Mouse (Mus musculus) limb, embryonic 10.5 days (tissue): ENCODE results near the gene Gabpb2. TPM values are rescaled to one million over a fixed set of nuclear protein-coding genes. Genes with fewer than 3 reads are reported as not detected.

Experiments
- DNase-seq: peaks from one replicate; pipeline ENCODE4 v3.0.0-alpha.2; 2017; ENCODE audit warnings: low spot score
- H3K27ac ChIP-seq: fragments of 300-500 bp; sonication (generic); 2 replicates; pipeline ENCODE4 v1.5.1; 2016; ENCODE audit warnings: mild to moderate bottlenecking
- H3K27me3 ChIP-seq: fragments of 300-500 bp; sonication (generic); 2 replicates; pipeline ENCODE4 v1.6.1; 2016; ENCODE audit warnings: low read depth, mild to moderate bottlenecking; ENCODE audit not compliant: poor library complexity, severe bottlenecking
- H3K36me3 ChIP-seq: fragments of 300-500 bp; sonication (generic); 2 replicates; pipeline ENCODE4 v1.6.1; 2016; ENCODE audit warnings: mild to moderate bottlenecking, moderate library complexity
- H3K4me1 ChIP-seq: fragments of 300-500 bp; sonication (generic); 2 replicates; pipeline ENCODE4 v1.6.1; 2016
- H3K4me3 ChIP-seq: fragments of 300-500 bp; sonication (generic); 2 replicates; pipeline ENCODE4 v1.5.1; 2016; ENCODE audit warnings: mild to moderate bottlenecking, moderate library complexity
- H3K9me3 ChIP-seq: fragments of 300-500 bp; sonication (generic); replicated peaks from 2 replicates; pipeline ENCODE4 v1.6.1; 2016; ENCODE audit warnings: mild to moderate bottlenecking
- WGBS: fragments of 180-500 bp; shearing (Covaris S2); methylation state at CpG from one replicate; pipeline ENCODE4 v1.1.7; 2016; 5-methylcytosine and 5-hydroxymethylcytosine counted together
- polyA plus RNA-seq: library from polyadenylated mRNA; unstranded; fragments of >200 nt; fragmentation: Nextera tagmentation; extraction: Ambion mirVana; gene quantifications from 2 replicates; pipeline ENCODE4 v1.2.1, GENCODE M21; 2016

Gene Gabpb2
- polyA plus RNA-seq, 1 experiment from 2014 or later = 13.1 TPM

DNA sequence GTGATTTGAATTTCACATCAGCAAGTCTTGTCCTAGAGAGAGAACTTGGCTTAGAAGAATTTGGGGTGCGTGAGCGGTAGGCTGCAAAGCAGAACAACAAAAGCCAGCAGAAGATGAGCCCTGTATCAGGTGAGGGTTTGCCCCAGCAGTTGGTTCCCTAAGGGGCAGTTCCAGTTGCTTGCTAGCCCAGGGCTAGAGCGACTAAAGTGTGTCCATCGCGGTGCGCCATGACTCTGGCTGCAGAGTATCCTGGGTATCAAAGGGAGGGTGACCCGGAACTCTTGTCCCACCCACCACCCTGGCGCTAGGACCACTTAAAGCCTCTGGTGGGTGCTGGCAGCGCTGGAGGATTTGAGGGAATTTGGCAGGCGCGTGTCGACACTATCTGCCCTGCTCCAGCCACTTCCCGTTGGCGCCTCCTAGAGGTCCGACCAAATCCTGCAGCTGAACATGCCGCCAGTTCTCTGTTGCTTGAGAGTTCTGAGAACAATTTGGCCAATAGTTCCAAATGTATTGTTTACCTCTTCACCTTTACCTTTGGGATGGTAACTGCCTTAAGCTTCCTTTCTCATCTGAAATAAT lies 43.6 kb downstream of the Gabpb2 start:
- peak; percentile 88 for DNase-seq
- Histone ChIP-seq H3K27ac (no peak overlapping the region; the same call in 1 of the 2 replicates), H3K9me3 (no peaks in the 10 kb centered on the region), H3K27me3 (peaks cover 61% of the 10 kb centered on the region), H3K4me3 (peak overlapping the region; percentile 44), H3K36me3 (peaks cover 48% of the 10 kb centered on the region), H3K4me1 (peaks cover 22% of the 10 kb centered on the region)
- 2% methylated on average over 16 of the region's 16 CpGs for WGBS

DNA sequence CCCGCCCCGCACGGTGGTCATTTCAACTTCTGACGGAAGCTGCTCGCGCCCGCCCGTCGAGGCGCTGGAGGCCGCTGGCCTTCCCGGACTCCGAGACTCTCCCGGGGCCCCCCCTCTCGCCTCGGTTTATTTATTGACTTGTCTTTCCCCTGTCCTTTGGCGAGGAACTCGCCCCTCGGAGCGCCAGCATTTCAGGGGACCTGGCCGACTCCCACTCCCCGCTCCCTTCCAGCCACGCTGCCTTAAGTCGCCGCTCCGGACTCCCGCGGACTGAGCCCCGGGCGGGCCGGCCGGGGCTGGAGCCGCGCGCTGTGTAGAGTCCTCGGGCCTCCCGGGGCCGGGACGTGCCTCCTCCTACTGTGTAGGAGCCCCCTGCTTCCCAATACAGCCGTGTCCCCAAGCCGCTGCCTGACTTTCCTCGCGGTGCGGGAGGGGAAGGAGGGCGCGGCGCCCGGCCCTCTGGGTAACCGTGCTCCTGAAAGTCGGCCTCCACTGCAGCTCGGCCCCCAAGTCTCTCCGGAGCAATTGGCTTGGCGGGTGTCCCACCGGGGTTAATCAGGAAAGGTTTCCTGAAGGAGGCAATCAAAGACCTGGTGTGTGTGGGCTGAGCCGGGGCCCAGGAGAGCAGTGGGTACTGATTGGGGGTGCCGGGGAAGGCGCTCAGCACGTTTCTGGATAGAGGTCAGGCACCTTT lies 44.3 kb downstream of the Gabpb2 start:
- peaks cover 22% of the 10 kb centered on the region for H3K4me1 ChIP-seq
- H3K9me3 ChIP-seq = no peaks in the 10 kb centered on the region
- H3K4me3 ChIP-seq = peak overlapping the region; percentile 44
- H3K27me3 ChIP-seq = peaks cover 68% of the 10 kb centered on the region
- peak overlapping the region; percentile 59 for H3K27ac ChIP-seq
- peaks cover 55% of the 10 kb centered on the region for H3K36me3 ChIP-seq
- 3% methylated on average over 58 of the region's 58 CpGs for WGBS
- DNase-seq = peak; percentile 66

DNA sequence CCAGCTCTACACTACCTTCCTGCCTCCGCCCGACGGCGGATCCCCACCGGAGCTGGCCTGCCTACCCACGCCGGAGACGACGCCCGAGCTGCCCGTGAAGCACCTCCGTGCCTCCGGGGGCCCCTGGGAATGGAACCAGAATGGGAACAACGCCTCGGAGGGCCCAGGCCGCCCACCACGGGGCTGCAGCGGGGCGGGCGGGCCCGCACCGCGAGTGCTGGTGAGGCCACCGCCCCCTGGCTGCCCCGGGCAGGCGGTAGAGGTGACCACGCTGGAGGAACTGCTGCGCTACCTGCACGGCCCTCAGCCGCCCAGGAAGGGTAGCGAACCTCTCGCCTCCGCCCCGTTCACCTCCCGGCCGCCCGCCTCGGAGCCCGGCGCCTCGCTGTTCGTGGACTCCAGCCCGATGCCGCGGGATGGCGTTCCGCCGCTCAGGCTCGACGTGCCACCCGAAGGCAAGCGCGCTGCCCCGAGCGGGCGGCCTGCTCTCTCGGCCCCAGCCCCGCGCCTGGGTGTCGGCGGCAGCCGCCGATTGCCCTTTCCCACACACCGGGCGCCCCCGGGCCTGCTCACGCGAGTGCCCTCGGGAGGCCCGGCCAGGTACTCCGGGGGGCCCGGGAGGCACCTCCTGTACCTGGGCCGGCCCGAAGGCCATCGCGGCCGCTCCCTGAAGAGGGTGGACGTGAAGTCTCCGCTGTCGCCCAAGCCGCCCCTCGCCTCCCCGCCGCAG lies 45.0 kb downstream of the Gabpb2 start:
- peak; percentile 67 for DNase-seq
- 13% methylated on average over 84 of the region's 84 CpGs for WGBS
- peaks cover 63% of the 10 kb centered on the region for H3K36me3 ChIP-seq
- H3K4me3 ChIP-seq = peak overlapping the region; percentile 44
- peaks cover 22% of the 10 kb centered on the region for H3K4me1 ChIP-seq
- H3K27ac ChIP-seq = peak overlapping the region; percentile 59
- H3K27me3 ChIP-seq = peaks cover 70% of the 10 kb centered on the region
- no peaks in the 10 kb centered on the region for H3K9me3 ChIP-seq

DNA sequence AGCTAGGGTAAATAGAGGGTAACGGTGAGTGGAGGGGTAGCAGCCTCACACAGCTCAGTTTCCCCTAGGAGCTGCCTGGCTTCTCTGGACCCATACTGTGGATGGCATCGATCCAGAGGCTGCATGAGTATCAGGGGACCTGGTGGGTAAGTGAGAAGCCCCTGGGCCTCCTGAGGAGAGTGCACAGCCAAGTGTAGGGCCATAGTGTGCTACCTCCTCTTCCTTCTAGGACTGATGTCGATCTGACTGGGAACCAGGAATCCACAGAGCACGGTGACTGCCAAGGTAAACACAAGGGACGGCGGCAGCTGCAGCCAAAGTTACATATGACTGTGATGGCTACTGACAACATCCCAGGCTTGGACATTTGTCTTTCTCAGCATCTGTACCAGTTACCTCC lies 46.6 kb downstream of the Gabpb2 start:
- H3K27ac ChIP-seq = no peak overlapping the region
- 89% methylated on average over 6 of the region's 6 CpGs for WGBS
- H3K4me1 ChIP-seq = peaks cover 22% of the 10 kb centered on the region
- H3K4me3 ChIP-seq = no peak overlapping the region
- no peak for DNase-seq
- peaks cover 70% of the 10 kb centered on the region for H3K27me3 ChIP-seq
- peaks cover 78% of the 10 kb centered on the region for H3K36me3 ChIP-seq
- no peaks in the 10 kb centered on the region for H3K9me3 ChIP-seq

DNA sequence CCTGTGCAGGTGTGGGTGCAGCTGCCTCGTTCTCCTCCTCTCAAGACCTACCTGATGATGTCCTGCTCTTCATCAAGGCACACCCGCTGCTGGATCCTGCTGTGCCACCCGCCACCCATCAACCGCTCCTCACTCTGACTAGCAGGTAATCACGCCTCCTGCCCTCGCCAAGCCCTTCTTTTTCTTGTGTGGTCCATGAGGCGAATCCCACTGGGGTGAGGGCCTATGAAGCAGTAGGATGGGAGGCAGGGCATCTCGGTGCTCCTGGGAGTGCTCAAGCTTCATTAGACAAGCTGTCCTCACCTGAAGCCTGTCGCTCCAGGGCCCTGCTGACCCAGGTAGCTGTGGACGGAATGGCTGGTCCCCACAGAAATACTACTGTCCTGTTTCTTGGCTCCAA lies 47.7 kb downstream of the Gabpb2 start:
- Histone ChIP-seq H3K36me3 (peaks cover 90% of the 10 kb centered on the region), H3K27ac (no peak overlapping the region), H3K27me3 (peaks cover 67% of the 10 kb centered on the region), H3K4me1 (peaks cover 22% of the 10 kb centered on the region), H3K9me3 (no peaks in the 10 kb centered on the region), H3K4me3 (no peak overlapping the region)
- no peak for DNase-seq
- WGBS = 92% methylated on average over 10 of the region's 10 CpGs

DNA sequence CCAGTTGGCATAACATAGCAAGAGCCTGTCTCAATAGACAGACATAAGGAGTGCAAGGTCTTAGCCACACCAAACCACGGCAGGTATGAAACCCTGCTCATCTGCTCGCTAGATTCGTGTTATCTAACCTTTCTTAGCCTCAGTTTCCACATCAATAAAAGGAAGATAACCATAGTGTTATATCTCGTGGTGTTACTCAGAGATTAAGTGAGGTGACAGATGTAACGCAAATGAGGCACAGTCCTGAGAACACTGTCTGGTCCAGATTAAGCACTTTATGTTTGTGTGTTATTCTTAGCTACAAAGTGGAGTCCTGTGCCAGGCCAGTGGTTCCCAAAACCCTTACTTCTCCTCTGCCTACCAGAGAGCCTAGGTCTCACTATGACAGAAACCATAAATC lies 52.9 kb downstream of the Gabpb2 start:
- H3K27me3 ChIP-seq = peaks cover 30% of the 10 kb centered on the region
- no peak for DNase-seq
- peaks cover 74% of the 10 kb centered on the region for H3K36me3 ChIP-seq
- H3K4me1 ChIP-seq = peaks cover 39% of the 10 kb centered on the region
- no peak overlapping the region for H3K4me3 ChIP-seq
- no peak overlapping the region for H3K27ac ChIP-seq
- WGBS = 87% methylated on average over 5 of the region's 5 CpGs
- no peaks in the 10 kb centered on the region for H3K9me3 ChIP-seq

DNA sequence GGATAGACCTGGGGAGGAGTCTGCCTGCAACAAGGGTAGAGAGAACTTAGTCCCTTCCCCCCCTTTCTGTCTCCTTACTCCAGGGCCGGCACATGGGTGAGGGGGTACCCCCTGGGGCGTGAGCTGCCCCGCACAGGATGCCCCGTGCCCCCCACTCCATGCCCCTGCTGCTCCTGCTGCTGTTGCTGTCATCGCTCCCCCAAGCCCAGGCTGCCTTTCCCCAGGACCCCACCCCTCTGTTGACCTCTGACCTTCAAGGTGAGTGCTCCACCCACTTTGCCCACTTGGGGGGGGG lies 53.5 kb downstream of the Gabpb2 start:
- Histone ChIP-seq H3K27me3 (peaks cover 29% of the 10 kb centered on the region), H3K36me3 (peaks cover 68% of the 10 kb centered on the region), H3K27ac (0 out of 2 replicates have a peak overlapping the region, but pooled peaks have one; percentile 4), H3K4me1 (peaks cover 43% of the 10 kb centered on the region), H3K4me3 (no peak overlapping the region), H3K9me3 (no peaks in the 10 kb centered on the region)
- DNase-seq = no peak
- WGBS = 61% methylated on average over 5 of the region's 5 CpGs

DNA sequence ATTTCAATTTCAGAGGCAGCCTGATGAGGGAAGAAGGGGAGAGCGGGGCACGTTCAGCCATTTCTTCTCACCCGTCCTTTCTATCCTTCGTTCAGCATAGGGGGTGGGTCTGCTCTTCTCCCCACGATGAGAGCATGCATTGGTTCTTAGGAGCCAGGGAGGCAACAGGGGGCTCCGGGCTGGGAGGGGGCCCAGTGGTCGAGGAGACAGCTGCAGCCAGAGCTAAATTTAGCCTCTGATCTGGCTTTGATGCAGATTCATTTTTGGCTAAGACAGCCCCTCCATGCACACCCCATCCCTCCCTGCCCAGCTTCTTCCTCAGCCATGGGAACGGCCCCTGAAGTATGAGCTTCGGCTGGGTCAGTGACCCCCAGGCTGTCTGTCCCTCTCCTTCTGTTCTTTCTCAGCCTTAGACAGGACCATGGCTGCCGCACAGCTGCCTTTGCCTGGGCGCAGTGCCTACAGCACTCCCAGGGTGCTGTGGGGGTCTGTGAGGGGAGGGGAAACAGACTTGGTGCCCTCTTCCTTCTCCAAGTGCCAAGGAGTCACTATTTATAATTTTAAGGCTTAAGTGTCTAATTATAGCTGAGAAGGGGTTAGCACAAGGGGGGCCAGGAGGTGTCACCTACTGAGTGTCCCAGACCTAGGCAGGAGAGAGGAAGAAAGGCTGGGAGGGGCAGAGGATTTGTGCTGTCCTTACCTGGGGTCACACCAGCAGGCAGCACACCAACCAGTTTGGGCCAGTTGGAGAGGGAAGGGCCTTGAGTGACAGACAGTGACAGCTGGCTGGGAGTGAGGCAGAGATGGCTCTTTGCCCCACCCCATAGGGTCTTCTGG lies 54.1 kb downstream of the Gabpb2 start:
- no peak for DNase-seq
- peaks cover 62% of the 10 kb centered on the region for H3K36me3 ChIP-seq
- peaks cover 43% of the 10 kb centered on the region for H3K4me1 ChIP-seq
- WGBS = 56% methylated on average over 11 of the region's 11 CpGs
- H3K9me3 ChIP-seq = no peaks in the 10 kb centered on the region
- no peak overlapping the region for H3K4me3 ChIP-seq
- peaks cover 29% of the 10 kb centered on the region for H3K27me3 ChIP-seq
- H3K27ac ChIP-seq = 0 out of 2 replicates have a peak overlapping the region, but pooled peaks have one; percentile 4

DNA sequence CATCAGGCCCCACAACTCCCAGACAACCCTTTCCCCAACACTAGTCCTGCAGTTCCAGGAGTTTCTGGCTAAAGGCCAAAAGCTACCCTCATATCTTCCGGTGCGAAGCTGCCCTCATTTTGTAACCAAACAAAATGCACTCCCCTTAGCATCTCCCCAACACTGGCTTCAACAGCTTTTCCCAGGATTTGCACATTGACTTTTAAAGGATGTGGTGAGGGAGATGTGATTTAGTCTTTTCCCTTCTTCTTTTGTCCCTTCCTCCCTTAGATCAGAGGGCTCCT lies 55.4 kb downstream of the Gabpb2 start:
- H3K36me3 ChIP-seq = peaks cover 49% of the 10 kb centered on the region
- 61% methylated on average over 2 of the region's 2 CpGs for WGBS
- DNase-seq = no peak
- H3K9me3 ChIP-seq = no peaks in the 10 kb centered on the region
- H3K27me3 ChIP-seq = peaks cover 25% of the 10 kb centered on the region
- peaks cover 43% of the 10 kb centered on the region for H3K4me1 ChIP-seq
- H3K27ac ChIP-seq = no peak overlapping the region
- H3K4me3 ChIP-seq = peak overlapping the region; percentile 73

DNA sequence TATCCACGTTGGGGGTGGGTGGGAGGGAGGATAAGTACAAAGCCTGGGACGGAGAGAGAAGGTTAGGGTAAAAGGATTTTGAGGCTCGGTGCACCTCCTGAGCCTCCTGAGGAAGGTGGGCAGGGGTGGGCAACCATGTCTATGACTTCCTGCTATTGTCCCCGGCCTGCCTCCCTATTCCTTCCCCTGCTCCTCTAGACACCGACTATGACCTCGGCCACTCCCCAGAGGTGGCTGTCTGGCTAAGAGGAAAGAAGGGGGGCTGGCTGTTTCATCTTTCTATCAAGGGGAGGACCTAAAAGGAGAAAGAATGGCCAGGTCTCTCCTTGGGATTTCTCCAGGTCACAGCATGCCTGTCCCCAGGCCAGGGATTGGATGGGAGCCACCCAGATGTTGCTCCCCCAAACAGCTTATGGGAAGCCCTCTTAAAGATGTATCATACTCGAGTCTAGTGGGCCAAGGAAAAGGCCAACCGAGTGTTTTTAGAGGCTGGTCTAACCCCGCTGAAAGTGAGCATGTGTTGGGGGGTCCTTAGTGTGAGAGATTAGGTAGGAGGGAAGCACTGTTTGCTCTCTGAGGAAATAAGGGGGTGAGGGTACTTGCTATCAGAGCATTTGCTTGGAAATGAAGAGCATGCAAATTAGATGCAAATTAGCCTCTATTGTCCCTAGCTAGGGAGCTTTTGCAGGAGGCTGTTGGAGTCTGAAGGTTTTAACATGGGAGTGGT lies 55.9 kb downstream of the Gabpb2 start:
- no peak for DNase-seq
- Histone ChIP-seq H3K9me3 (no peaks in the 10 kb centered on the region), H3K27me3 (peaks cover 25% of the 10 kb centered on the region), H3K27ac (peak overlapping the region; percentile 82), H3K4me3 (peak overlapping the region; percentile 73), H3K36me3 (peaks cover 44% of the 10 kb centered on the region), H3K4me1 (peaks cover 43% of the 10 kb centered on the region)
- WGBS = 7% methylated on average over 9 of the region's 9 CpGs

DNA sequence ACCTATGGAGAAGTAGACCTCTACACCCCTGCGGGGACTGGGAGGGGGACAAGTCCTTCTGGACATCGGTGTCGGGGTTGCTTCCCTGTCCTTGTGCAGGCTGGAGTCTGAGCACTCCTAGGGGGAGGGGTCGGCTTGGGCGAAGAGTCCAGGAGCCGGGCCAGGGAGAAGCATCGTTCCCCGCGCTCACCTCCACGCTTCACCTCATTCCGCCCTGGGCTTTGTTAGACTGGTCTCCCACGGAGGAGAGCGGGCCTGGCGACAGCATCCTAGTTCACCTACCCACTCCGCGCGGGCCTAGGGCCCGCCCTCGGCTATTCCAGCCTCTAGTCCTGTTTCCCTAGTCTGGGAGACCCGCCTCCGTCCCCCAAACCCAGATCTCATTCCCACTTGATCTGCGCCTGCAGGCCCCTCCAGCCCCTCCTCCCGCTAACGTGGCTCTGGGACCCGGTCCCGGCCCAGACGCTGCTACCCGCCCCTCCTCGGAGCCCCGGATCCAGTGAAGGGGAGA lies 56.6 kb downstream of the Gabpb2 start:
- no peaks in the 10 kb centered on the region for H3K9me3 ChIP-seq
- peak; percentile 64 for DNase-seq
- H3K4me1 ChIP-seq = peaks cover 43% of the 10 kb centered on the region
- H3K36me3 ChIP-seq = peaks cover 37% of the 10 kb centered on the region
- peaks cover 25% of the 10 kb centered on the region for H3K27me3 ChIP-seq
- peak overlapping the region; percentile 73 for H3K4me3 ChIP-seq
- WGBS = under 1% methylated on average over 30 of the region's 30 CpGs
- peak overlapping the region; percentile 82 for H3K27ac ChIP-seq
